Mouse (Mus musculus) embryonic facial prominence, embryonic 12.5 days (tissue): ENCODE measurements around the gene Nfic. TPM values are rescaled to one million over a fixed set of nuclear protein-coding genes. Genes with fewer than 3 reads are reported as not detected.

Source experiments
- ATAC-seq: fragments of 200-750 bp; cut with Nextera tagmentation; 2 replicates; pipeline ENCODE4 v1.8.0; 2017; ENCODE audit not compliant: insufficient number of reproducible peaks, insufficient read depth, low FRiP score, low TSS enrichment
- H3K27ac ChIP-seq: fragments of 300-500 bp; sonication (generic); 2 replicates; pipeline ENCODE4 v1.5.1; 2016; ENCODE audit warnings: mild to moderate bottlenecking
- H3K27me3 ChIP-seq: fragments of 300-500 bp; sonication (generic); 2 replicates; pipeline ENCODE4 v1.6.1; 2016; ENCODE audit warnings: mild to moderate bottlenecking, moderate library complexity
- H3K36me3 ChIP-seq: fragments of 300-500 bp; sonication (generic); 2 replicates; pipeline ENCODE4 v1.6.1; 2016; ENCODE audit warnings: mild to moderate bottlenecking
- H3K4me1 ChIP-seq: fragments of 300-500 bp; sonication (generic); 2 replicates; pipeline ENCODE4 v1.6.1; 2016
- H3K4me2 ChIP-seq: fragments of 300-500 bp; sonication (generic); replicated peaks from 2 replicates; pipeline ENCODE4 v1.6.1; 2016; ENCODE audit warnings: mild to moderate bottlenecking, moderate library complexity
- H3K4me3 ChIP-seq: fragments of 300-500 bp; sonication (generic); 2 replicates; pipeline ENCODE4 v1.5.1; 2016; ENCODE audit warnings: mild to moderate bottlenecking
- H3K9ac ChIP-seq: fragments of 300-500 bp; sonication (generic); 2 replicates; pipeline ENCODE4 v1.6.1; 2016; ENCODE audit warnings: mild to moderate bottlenecking, moderate library complexity
- H3K9me3 ChIP-seq: fragments of 300-500 bp; sonication (generic); 2 replicates; pipeline ENCODE4 v1.6.1; 2016; ENCODE audit warnings: mild to moderate bottlenecking, moderate library complexity
- WGBS: fragments of 180-500 bp; shearing (Covaris S2); methylation state at CpG from one replicate; pipeline ENCODE4 v1.1.7; 2016; 5-methylcytosine and 5-hydroxymethylcytosine counted together
- polyA plus RNA-seq: library from polyadenylated mRNA; unstranded; fragments of >200 nt; fragmentation: Nextera tagmentation; extraction: Ambion mirVana; gene quantifications from 2 replicates; pipeline ENCODE4 v1.2.1, GENCODE M21; 2016

The Nfic gene
- polyA plus RNA-seq, 1 experiment from 2014 or later: 46.2 TPM

- Histone ChIP-seq H3K4me2 (no peak overlapping the region), H3K36me3 (peaks cover 29% of the 10 kb centered on the region), H3K4me1 (peaks cover 4% of the 10 kb centered on the region; the same call in 1 of the 2 replicates), H3K27me3 (peaks cover 36% of the 10 kb centered on the region), H3K9me3 (no peaks in the 10 kb centered on the region), H3K27ac (no peak overlapping the region), H3K4me3 (no peak overlapping the region), H3K9ac (no peak overlapping the region)
- WGBS: 18% methylated on average over 9 of the region's 9 CpGs
- no peak for ATAC-seq
Measured at GRCm38 (mm10) chr10:81483983-81484382, 28.5 kb upstream of the Nfic start.

GRCm38 (mm10) chr10:81482533-81482889 lies 27.1 kb upstream of the Nfic start, which contains the start of gene Celf5:
Celf5 (minus strand) TSS chr10:81482709.
- H3K36me3 ChIP-seq: peaks cover 14% of the 10 kb centered on the region
- peak within 1 kb of the TSS; percentile 78 for H3K4me2 ChIP-seq
- peaks cover 36% of the 10 kb centered on the region for H3K27me3 ChIP-seq
- H3K27ac ChIP-seq: no peak within 1 kb of the TSS
- peaks cover 4% of the 10 kb centered on the region; the same call in 1 of the 2 replicates for H3K4me1 ChIP-seq
- no peaks in the 10 kb centered on the region for H3K9me3 ChIP-seq
- peak within 1 kb of the TSS; percentile 46 for H3K4me3 ChIP-seq
- H3K9ac ChIP-seq: peak within 1 kb of the TSS; percentile 53
- ATAC-seq: no peak
- WGBS: under 1% methylated on average over 36 of the region's 36 CpGs

GRCm38 (mm10) chr10:81481605-81482532 lies 26.4 kb upstream of the Nfic start:
- H3K4me2 ChIP-seq: peak overlapping the region; percentile 78
- WGBS: 6% methylated on average over 30 of the region's 35 CpGs
- no peak overlapping the region for H3K27ac ChIP-seq
- peaks cover 4% of the 10 kb centered on the region; the same call in 1 of the 2 replicates for H3K4me1 ChIP-seq
- H3K36me3 ChIP-seq: peaks cover 8% of the 10 kb centered on the region
- H3K9ac ChIP-seq: peak overlapping the region; percentile 53
- H3K4me3 ChIP-seq: peak overlapping the region; percentile 46
- no peaks in the 10 kb centered on the region for H3K9me3 ChIP-seq
- peaks cover 36% of the 10 kb centered on the region for H3K27me3 ChIP-seq
- ATAC-seq: no peak

- H3K27me3 ChIP-seq: peaks cover 61% of the 10 kb centered on the region
- H3K4me3 ChIP-seq: no peak overlapping the region
- WGBS: 83% methylated on average over 10 of the region's 10 CpGs
- H3K27ac ChIP-seq: no peak overlapping the region
- ATAC-seq: no peak
- no peak overlapping the region for H3K9ac ChIP-seq
- H3K9me3 ChIP-seq: no peaks in the 10 kb centered on the region
- peaks cover 7% of the 10 kb centered on the region for H3K4me1 ChIP-seq
- H3K36me3 ChIP-seq: no peaks in the 10 kb centered on the region
- H3K4me2 ChIP-seq: no peak overlapping the region
Measured at GRCm38 (mm10) chr10:81474461-81474860, 19.0 kb upstream of the Nfic start.

GRCm38 (mm10) chr10:81473003-81473451 lies 17.6 kb upstream of the Nfic start:
- Histone ChIP-seq H3K4me1 (peaks cover 7% of the 10 kb centered on the region), H3K4me3 (peak overlapping the region; percentile 10; the same call in 1 of the 2 replicates), H3K4me2 (peak overlapping the region; percentile 35), H3K9me3 (no peaks in the 10 kb centered on the region), H3K36me3 (no peaks in the 10 kb centered on the region), H3K9ac (no peak overlapping the region), H3K27me3 (peaks cover 65% of the 10 kb centered on the region), H3K27ac (no peak overlapping the region)
- 1% methylated on average over 22 of the region's 22 CpGs for WGBS
- no peak for ATAC-seq

- Histone ChIP-seq H3K9ac (no peak overlapping the region), H3K27ac (no peak overlapping the region), H3K27me3 (peaks cover 70% of the 10 kb centered on the region), H3K36me3 (no peaks in the 10 kb centered on the region), H3K9me3 (no peaks in the 10 kb centered on the region), H3K4me3 (peak overlapping the region; percentile 10; the same call in 1 of the 2 replicates), H3K4me1 (peaks cover 7% of the 10 kb centered on the region), H3K4me2 (peak overlapping the region; percentile 35)
- no peak for ATAC-seq
- 6% methylated on average over 16 of the region's 18 CpGs for WGBS
Measured at GRCm38 (mm10) chr10:81472403-81473002, 17.1 kb upstream of the Nfic start.

GRCm38 (mm10) chr10:81470454-81470853 lies 15.0 kb upstream of the Nfic start:
- H3K27ac ChIP-seq: no peak overlapping the region
- no peaks in the 10 kb centered on the region for H3K9me3 ChIP-seq
- H3K4me1 ChIP-seq: peaks cover 7% of the 10 kb centered on the region
- no peak overlapping the region for H3K4me3 ChIP-seq
- no peak overlapping the region for H3K4me2 ChIP-seq
- no peaks in the 10 kb centered on the region for H3K36me3 ChIP-seq
- H3K9ac ChIP-seq: no peak overlapping the region
- ATAC-seq: no peak
- 52% methylated on average over 18 of the region's 18 CpGs for WGBS
- peaks cover 78% of the 10 kb centered on the region for H3K27me3 ChIP-seq

GRCm38 (mm10) chr10:81469253-81469652 lies 13.8 kb upstream of the Nfic start:
- Histone ChIP-seq H3K4me2 (no peak overlapping the region), H3K27ac (no peak overlapping the region), H3K27me3 (peaks cover 80% of the 10 kb centered on the region), H3K36me3 (no peaks in the 10 kb centered on the region), H3K4me3 (no peak overlapping the region), H3K9ac (no peak overlapping the region), H3K4me1 (peaks cover 14% of the 10 kb centered on the region), H3K9me3 (no peaks in the 10 kb centered on the region)
- ATAC-seq: no peak
- WGBS: 88% methylated on average over 5 of the region's 5 CpGs

GRCm38 (mm10) chr10:81467670-81468235 lies 12.3 kb upstream of the Nfic start:
- Histone ChIP-seq H3K36me3 (no peaks in the 10 kb centered on the region), H3K27me3 (peaks cover 80% of the 10 kb centered on the region), H3K4me1 (peaks cover 11% of the 10 kb centered on the region), H3K4me3 (no peak overlapping the region), H3K27ac (no peak overlapping the region), H3K9ac (no peak overlapping the region), H3K4me2 (no peak overlapping the region), H3K9me3 (no peaks in the 10 kb centered on the region)
- WGBS: 86% methylated on average over 16 of the region's 16 CpGs
- no peak for ATAC-seq

- H3K4me2 ChIP-seq: no peak overlapping the region
- no peak overlapping the region for H3K27ac ChIP-seq
- no peak overlapping the region for H3K4me3 ChIP-seq
- no peak overlapping the region for H3K9ac ChIP-seq
- no peaks in the 10 kb centered on the region for H3K9me3 ChIP-seq
- H3K4me1 ChIP-seq: 0 out of 2 replicates have a peak, but pooled peaks cover 9% of the 10 kb centered on the region
- H3K36me3 ChIP-seq: no peaks in the 10 kb centered on the region
- WGBS: 64% methylated on average over 14 of the region's 14 CpGs
- peaks cover 80% of the 10 kb centered on the region for H3K27me3 ChIP-seq
- ATAC-seq: no peak
Measured at GRCm38 (mm10) chr10:81466881-81467280, 11.4 kb upstream of the Nfic start.

- ATAC-seq: no peak
- H3K4me3 ChIP-seq: no peak overlapping the region
- no peaks in the 10 kb centered on the region for H3K9me3 ChIP-seq
- no peaks in the 10 kb centered on the region for H3K36me3 ChIP-seq
- 85% methylated on average over 2 of the region's 2 CpGs for WGBS
- 0 out of 2 replicates have a peak, but pooled peaks cover 9% of the 10 kb centered on the region for H3K4me1 ChIP-seq
- H3K27ac ChIP-seq: no peak overlapping the region
- peaks cover 82% of the 10 kb centered on the region for H3K27me3 ChIP-seq
- H3K4me2 ChIP-seq: no peak overlapping the region
- no peak overlapping the region for H3K9ac ChIP-seq
Measured at GRCm38 (mm10) chr10:81466066-81466465, 10.6 kb upstream of the Nfic start.
